Mouse (Mus musculus): ENCODE measurements around the gene Lrrc74a. TPM values are rescaled to one million over a fixed set of nuclear protein-coding genes. Genes with fewer than 3 reads are reported as not detected.

The Lrrc74a gene
- polyA plus RNA-seq, 1 experiment from 2014 or later, result not detected

DNA sequence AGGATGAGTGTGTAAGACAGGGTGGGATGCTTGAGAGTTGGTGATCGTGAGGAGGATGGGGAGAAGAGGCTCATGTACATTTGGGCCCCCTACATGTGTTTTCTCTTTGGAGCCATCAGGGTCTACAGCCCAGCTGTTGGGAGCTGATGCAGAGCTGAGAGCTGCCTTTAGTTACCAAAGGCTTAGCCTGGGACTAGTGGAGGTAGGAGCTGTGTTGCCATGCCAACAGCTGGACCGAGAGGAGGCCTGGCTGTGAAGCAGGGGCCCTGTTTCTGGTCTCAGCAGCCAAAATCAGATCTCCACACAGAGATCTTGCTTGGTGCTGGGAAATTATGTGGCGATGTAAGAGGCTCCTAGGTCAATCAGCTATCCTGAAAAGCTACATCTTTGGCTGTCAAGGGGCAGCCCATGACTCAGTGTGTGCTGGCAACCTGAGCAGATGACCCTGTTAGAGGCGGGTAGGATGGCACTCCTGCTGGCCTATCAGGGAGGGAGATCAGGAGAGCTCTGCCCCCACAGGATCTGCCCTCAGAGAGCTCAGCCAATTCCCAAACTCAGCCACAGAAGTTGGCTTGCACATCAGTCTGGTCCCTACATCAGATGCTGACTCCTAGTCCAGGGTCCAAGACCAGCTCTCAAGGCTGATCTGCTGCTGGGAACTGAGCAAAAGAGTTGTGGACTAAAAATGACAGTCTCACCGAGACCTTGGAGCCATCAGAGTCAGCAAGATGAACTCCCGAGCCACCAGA is 56.1 kb downstream of the Lrrc74a start:
- no peak overlapping the region for H3K9ac ChIP-seq
- no peak overlapping the region for H3K4me3 ChIP-seq (replicated peaks)
- H3K4me2 ChIP-seq, result no peak overlapping the region
- WGBS (ENCODE audit: insufficient replicate concordance), result 48% methylated on average over 6 of the region's 6 CpGs
- H3K27me3 ChIP-seq, result 0 out of 2 replicates have a peak, but pooled peaks cover 5% of the 10 kb centered on the region
- no peak for ATAC-seq (ENCODE audit: insufficient read depth)
- no peaks in the 10 kb centered on the region for H3K36me3 ChIP-seq (replicated peaks)
- H3K4me1 ChIP-seq (replicated peaks), result peaks cover 20% of the 10 kb centered on the region
- no peaks in the 10 kb centered on the region for H3K9me3 ChIP-seq (replicated peaks)
- H3K27ac ChIP-seq (replicated peaks), result no peak overlapping the region

DNA sequence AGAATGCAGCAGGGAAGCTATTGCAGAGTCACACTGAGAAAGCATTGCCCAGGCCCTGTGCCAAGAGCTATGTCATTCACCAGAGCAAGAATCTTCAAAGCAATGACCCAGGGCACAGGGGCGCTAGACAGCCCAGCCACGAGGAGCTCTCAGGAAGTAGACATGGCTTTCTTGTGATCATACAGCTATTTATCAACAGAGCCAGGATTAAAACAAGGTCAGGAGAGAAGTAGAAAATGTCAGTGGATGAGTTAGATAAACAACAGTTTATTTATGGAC is 56.6 kb downstream of the Lrrc74a start:
- ATAC-seq (ENCODE audit: insufficient read depth), result no peak
- no peaks in the 10 kb centered on the region for H3K36me3 ChIP-seq (replicated peaks)
- H3K4me3 ChIP-seq (replicated peaks), result no peak overlapping the region
- H3K4me1 ChIP-seq (replicated peaks), result peaks cover 25% of the 10 kb centered on the region
- H3K27ac ChIP-seq (replicated peaks), result no peak overlapping the region
- 0 out of 2 replicates have a peak, but pooled peaks cover 5% of the 10 kb centered on the region for H3K27me3 ChIP-seq
- no peaks in the 10 kb centered on the region for H3K9me3 ChIP-seq (replicated peaks)
- WGBS (ENCODE audit: insufficient replicate concordance), result 20% methylated on average over 2 of the region's 2 CpGs
- H3K9ac ChIP-seq, result no peak overlapping the region
- no peak overlapping the region for H3K4me2 ChIP-seq

DNA sequence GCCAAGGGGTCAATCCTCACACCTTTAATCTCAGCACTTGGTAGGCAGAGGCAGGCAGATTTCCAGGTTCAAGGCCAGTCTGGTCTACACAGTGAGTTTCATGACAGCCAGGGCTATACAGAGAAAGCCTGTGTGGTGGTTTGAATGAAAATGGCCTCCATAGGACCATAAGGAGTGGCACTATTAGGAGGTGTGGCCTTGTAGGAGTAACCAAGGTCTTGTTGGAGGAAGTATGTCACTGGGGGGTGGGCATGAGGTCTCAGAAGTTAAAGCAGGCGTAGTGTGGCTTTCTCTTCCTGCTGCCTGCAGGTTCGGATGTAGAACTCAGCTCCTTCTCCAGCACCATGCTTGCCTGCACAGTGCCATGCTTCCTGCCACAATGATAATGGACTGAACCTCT is 57.8 kb downstream of the Lrrc74a start:
- Histone ChIP-seq H3K9me3 (replicated peaks) (no peaks in the 10 kb centered on the region), H3K9ac (no peak overlapping the region), H3K4me1 (replicated peaks) (peaks cover 32% of the 10 kb centered on the region), H3K4me2 (no peak overlapping the region), H3K27ac (replicated peaks) (no peak overlapping the region), H3K4me3 (replicated peaks) (no peak overlapping the region), H3K36me3 (replicated peaks) (no peaks in the 10 kb centered on the region), H3K27me3 (no peaks in the 10 kb centered on the region)
- ATAC-seq (ENCODE audit: insufficient read depth), result no peak
- 52% methylated on average over 2 of the region's 2 CpGs for WGBS (ENCODE audit: insufficient replicate concordance)

DNA sequence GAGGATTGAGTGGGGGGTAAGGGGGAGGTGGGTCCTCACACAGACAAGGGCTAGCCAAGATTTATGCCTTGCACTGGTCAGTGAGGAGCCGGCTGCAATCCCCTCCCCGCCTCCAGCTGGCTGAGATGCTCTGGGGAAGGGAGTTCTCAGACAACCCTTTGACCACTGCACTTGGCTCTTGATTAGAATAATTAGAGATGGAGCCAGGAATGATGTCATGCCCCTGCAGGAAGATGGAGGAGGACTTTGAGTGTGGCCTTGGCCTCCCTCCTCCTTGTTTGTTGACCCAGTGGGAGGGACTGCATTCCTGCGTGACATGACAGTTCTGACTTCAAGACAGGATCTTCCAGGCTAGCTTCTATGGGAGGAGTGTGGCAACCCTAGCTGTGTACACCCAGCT is 59.7 kb downstream of the Lrrc74a start:
- Histone ChIP-seq H3K27ac (replicated peaks) (no peak overlapping the region), H3K9me3 (replicated peaks) (no peaks in the 10 kb centered on the region), H3K4me2 (no peak overlapping the region), H3K9ac (no peak overlapping the region), H3K36me3 (replicated peaks) (no peaks in the 10 kb centered on the region), H3K27me3 (no peaks in the 10 kb centered on the region), H3K4me3 (replicated peaks) (no peak overlapping the region), H3K4me1 (replicated peaks) (peaks cover 34% of the 10 kb centered on the region)
- WGBS (ENCODE audit: insufficient replicate concordance), result 70% methylated on average over 3 of the region's 3 CpGs
- ATAC-seq (ENCODE audit: insufficient read depth), result no peak

DNA sequence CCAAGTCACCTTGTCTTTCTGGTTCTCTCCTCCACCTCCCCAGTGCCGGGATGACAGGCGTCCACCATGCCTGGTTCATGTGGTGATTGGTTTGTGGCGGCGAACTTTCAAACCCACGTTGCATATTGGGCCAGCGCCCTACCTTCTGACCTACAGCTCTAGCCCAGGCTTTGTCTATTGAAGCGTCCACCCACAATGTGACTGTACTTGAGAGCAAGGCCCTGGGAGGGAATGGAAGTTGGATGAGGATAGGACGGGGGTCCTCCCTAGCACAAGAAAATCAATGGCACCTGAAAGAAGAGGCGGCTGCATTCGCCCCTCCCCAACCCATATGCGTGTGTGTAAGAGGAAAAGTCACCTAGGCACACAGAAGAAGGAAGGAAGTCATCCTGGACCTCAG is 60.2 kb downstream of the Lrrc74a start:
- 70% methylated on average over 11 of the region's 11 CpGs for WGBS (ENCODE audit: insufficient replicate concordance)
- Histone ChIP-seq H3K27me3 (no peaks in the 10 kb centered on the region), H3K4me3 (replicated peaks) (no peak overlapping the region), H3K9ac (no peak overlapping the region), H3K9me3 (replicated peaks) (no peaks in the 10 kb centered on the region), H3K27ac (replicated peaks) (no peak overlapping the region), H3K36me3 (replicated peaks) (no peaks in the 10 kb centered on the region), H3K4me1 (replicated peaks) (peaks cover 39% of the 10 kb centered on the region), H3K4me2 (no peak overlapping the region)
- ATAC-seq (ENCODE audit: insufficient read depth), result no peak

DNA sequence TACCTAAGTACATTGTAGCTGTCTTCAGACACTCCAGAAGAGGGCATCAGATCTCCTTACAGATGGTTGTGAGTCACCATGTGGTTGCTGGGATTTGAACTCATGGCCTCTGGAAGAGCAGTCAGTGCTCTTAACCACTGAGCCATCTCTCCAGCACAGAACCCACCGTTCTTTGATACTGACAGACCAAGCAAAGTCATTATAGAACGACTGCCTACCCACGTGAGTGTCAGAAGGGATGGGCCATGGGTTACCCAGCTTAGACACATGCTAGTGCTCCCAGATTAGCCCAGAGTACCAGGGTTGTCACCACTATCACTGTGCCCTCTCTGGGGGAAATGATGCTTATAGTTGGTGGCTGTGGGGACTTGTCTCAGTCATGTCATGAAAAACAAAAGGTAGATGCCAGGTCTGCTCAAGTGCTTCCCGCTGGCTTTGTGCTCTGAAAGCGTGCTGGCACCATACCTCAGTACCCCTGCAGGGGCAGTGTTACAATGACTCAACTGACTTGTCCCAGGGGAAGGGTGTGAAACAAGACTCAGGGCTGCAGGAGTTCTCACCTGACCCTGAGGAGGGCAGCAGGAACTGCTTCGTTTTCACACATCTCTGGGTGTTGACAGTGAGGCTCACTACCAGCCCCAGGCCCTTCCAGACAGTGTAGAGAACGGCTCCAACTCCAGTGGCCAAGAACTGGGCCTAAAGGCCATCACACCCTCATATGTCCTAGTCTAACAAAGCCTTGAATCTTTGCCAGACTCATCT is 61.1 kb downstream of the Lrrc74a start:
- 53% methylated on average over 7 of the region's 7 CpGs for WGBS (ENCODE audit: insufficient replicate concordance)
- H3K4me3 ChIP-seq (replicated peaks), result no peak overlapping the region
- H3K4me2 ChIP-seq, result peak overlapping the region; percentile 24; the same call in 1 of the 2 replicates
- H3K27ac ChIP-seq (replicated peaks), result peak overlapping the region; percentile 16; the same call in 1 of the 2 replicates
- H3K36me3 ChIP-seq (replicated peaks), result no peaks in the 10 kb centered on the region
- no peaks in the 10 kb centered on the region for H3K9me3 ChIP-seq (replicated peaks)
- H3K27me3 ChIP-seq, result no peaks in the 10 kb centered on the region
- no peak overlapping the region for H3K9ac ChIP-seq
- peaks cover 47% of the 10 kb centered on the region for H3K4me1 ChIP-seq (replicated peaks)
- ATAC-seq (ENCODE audit: insufficient read depth), result peak; percentile 32

DNA sequence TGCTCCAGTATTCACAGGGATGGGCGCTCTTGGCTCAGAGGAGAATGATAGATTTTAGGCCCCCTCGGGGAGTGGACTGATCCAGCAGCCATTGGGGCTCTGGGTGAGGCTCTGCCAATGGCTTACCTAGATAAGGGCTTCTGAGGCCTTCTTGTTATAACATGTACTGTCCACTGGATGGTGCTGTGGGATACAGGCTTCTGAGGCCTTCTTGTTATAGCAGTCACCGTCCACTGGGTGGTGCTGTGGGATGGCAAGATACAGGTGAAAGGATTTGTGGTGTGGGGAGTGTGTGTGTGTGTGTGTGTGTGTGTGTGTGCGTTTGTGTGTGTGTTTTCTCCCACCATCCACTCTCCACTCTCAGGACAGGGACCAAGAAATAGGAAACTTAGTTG is 61.7 kb downstream of the Lrrc74a start:
- Histone ChIP-seq H3K9me3 (replicated peaks) (no peaks in the 10 kb centered on the region), H3K36me3 (replicated peaks) (no peaks in the 10 kb centered on the region), H3K9ac (no peak overlapping the region), H3K4me2 (peak overlapping the region; percentile 24; the same call in 1 of the 2 replicates), H3K4me1 (replicated peaks) (peaks cover 50% of the 10 kb centered on the region), H3K27me3 (no peaks in the 10 kb centered on the region), H3K27ac (replicated peaks) (0 out of 2 replicates have a peak overlapping the region, but pooled peaks have one; percentile 16), H3K4me3 (replicated peaks) (no peak overlapping the region)
- ATAC-seq (ENCODE audit: insufficient read depth), result peak; percentile 74
- 1% methylated on average over 4 of the region's 4 CpGs for WGBS (ENCODE audit: insufficient replicate concordance)

DNA sequence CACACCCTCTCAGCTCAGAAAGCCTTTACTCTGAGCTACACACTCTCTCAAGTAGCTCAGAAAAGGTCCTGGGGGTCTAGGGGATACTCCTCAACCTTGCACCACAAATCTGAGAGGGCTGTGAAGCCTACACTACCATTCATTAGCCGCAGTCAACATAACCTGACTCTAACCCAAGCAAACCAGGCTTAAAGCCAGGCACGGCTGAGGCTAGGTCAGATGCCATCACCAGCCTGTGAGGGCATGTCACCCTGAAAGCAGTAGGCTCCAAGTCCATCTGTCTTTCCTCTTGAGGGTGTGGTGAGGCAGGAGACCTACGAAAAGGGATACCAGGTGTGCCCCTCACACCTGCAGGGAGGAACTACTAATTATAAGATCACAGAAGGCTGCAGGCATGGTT is 62.2 kb downstream of the Lrrc74a start:
- peaks cover 55% of the 10 kb centered on the region for H3K4me1 ChIP-seq (replicated peaks)
- no peaks in the 10 kb centered on the region for H3K27me3 ChIP-seq
- no peak overlapping the region for H3K9ac ChIP-seq
- H3K9me3 ChIP-seq (replicated peaks), result no peaks in the 10 kb centered on the region
- H3K27ac ChIP-seq (replicated peaks), result no peak overlapping the region
- H3K4me2 ChIP-seq, result no peak overlapping the region
- H3K36me3 ChIP-seq (replicated peaks), result no peaks in the 10 kb centered on the region
- no peak for ATAC-seq (ENCODE audit: insufficient read depth)
- WGBS (ENCODE audit: insufficient replicate concordance), result 67% methylated on average over 3 of the region's 3 CpGs
- H3K4me3 ChIP-seq (replicated peaks), result no peak overlapping the region

DNA sequence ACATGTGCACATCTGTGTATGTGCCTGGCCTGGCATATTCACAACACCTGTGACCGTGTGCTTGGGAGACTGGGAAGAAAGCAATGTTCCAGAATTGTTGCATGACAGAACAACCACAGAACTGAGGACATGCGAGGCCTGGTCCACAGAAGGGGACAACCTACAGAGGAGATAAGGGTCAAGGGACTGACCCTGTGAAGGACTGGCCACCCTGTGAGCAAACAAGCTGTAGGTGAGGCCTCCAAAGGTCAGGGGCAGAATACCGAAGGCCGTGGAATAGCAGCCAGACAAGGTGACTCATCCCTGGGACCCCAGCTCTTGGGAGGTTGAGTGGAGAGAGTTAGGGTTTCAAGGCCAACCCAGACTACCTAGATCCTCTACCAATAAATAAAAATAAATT is 63.6 kb downstream of the Lrrc74a start:
- 69% methylated on average over 4 of the region's 4 CpGs for WGBS (ENCODE audit: insufficient replicate concordance)

DNA sequence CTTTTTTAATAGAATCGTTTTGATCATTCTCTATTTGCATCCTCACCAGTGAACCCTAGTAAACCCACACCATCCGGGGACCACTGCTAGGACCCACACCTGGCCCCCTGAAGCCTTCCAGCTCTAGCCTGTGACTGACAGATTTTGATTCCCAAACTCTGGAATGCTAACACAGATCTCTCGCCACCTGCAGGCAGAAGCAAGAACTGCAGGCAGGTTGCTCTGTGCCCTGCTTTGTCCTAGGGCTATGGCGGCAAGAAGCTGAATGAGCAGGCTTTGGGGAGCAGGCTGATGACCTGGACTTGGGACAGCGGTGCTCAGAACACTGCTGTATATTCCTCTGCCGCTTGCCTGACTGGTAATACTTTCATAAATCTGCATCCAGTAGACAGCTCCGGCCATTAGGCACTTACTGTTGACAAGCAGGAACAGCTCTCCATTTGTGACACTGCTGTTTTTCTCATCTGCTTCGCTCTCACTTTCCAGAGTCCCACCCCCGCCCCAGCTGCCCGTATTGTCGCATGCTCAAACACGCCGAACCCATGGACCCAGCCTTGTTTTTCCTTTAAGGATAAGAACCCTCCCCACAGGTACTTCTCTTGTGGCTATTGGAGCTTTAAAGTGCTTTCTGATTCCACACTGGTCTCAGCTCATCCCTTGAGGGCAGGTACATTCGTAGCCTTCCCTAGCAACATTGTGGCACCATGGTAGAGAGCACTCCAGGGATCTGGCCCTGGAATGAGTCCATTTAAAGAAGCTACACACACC is 64.8 kb downstream of the Lrrc74a start:
- Histone ChIP-seq H3K27me3 (peaks cover 21% of the 10 kb centered on the region), H3K9ac (no peak overlapping the region), H3K36me3 (replicated peaks) (no peaks in the 10 kb centered on the region), H3K4me2 (no peak overlapping the region), H3K9me3 (replicated peaks) (no peaks in the 10 kb centered on the region), H3K27ac (replicated peaks) (no peak overlapping the region), H3K4me3 (replicated peaks) (no peak overlapping the region), H3K4me1 (replicated peaks) (peaks cover 65% of the 10 kb centered on the region)
- WGBS (ENCODE audit: insufficient replicate concordance), result 34% methylated on average over 14 of the region's 14 CpGs
- ATAC-seq (ENCODE audit: insufficient read depth), result no peak

More for the DNA sequence above, 63.6 kb downstream of the Lrrc74a start:
- Histone ChIP-seq H3K36me3 (replicated peaks) (no peaks in the 10 kb centered on the region), H3K4me1 (replicated peaks) (peaks cover 69% of the 10 kb centered on the region), H3K9ac (no peak overlapping the region), H3K4me2 (no peak overlapping the region), H3K4me3 (replicated peaks) (no peak overlapping the region), H3K9me3 (replicated peaks) (no peaks in the 10 kb centered on the region), H3K27ac (replicated peaks) (peak overlapping the region; percentile 38; the same call in 1 of the 2 replicates), H3K27me3 (peaks cover 12% of the 10 kb centered on the region)
- no peak for ATAC-seq (ENCODE audit: insufficient read depth)

DNA sequence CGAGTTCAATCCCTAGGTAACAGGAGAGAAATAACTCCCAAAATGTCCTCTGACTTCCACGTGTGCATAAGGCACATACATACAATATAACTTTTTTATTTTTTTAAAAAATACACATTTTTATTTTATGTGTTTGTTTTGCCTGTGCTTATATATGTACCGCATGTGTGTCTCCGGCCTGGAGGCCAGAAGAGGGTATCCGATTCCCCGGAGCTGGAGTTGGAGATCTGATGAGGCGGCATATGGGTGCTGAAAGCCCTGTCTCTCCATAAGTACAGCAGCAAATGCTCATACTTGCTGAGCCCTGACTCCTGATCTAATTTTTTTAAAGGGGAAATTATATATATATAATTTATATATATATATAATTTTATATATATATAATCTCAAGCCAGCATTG is 65.6 kb downstream of the Lrrc74a start:
- Histone ChIP-seq H3K36me3 (replicated peaks) (no peaks in the 10 kb centered on the region), H3K4me2 (no peak overlapping the region), H3K9me3 (replicated peaks) (no peaks in the 10 kb centered on the region), H3K9ac (no peak overlapping the region), H3K27ac (replicated peaks) (no peak overlapping the region; the same call in 1 of the 2 replicates), H3K27me3 (peaks cover 27% of the 10 kb centered on the region), H3K4me3 (replicated peaks) (no peak overlapping the region), H3K4me1 (replicated peaks) (peaks cover 68% of the 10 kb centered on the region)
- 85% methylated on average over 7 of the region's 7 CpGs for WGBS (ENCODE audit: insufficient replicate concordance)
- no peak for ATAC-seq (ENCODE audit: insufficient read depth)

Measured in liver, embryonic 15.5 days (tissue).